Mouse (Mus musculus) cerebellum, adult 18-20 months (tissue): ENCODE data around the gene Nfe2l1.
A peak's percentile ranks its signal among the peaks of the same experiment; 100 is the strongest.
"Not testable (repeated sequence)": the region's sequence is repeated elsewhere in the genome, so short reads cannot be mapped to it uniquely, and the experiment has no call there.

Source experiments
- DNase-seq, 2 experiments: peaks; one replicate each; pipeline ENCODE4 v3.0.0; 2021

The Nfe2l1 gene

DNA sequence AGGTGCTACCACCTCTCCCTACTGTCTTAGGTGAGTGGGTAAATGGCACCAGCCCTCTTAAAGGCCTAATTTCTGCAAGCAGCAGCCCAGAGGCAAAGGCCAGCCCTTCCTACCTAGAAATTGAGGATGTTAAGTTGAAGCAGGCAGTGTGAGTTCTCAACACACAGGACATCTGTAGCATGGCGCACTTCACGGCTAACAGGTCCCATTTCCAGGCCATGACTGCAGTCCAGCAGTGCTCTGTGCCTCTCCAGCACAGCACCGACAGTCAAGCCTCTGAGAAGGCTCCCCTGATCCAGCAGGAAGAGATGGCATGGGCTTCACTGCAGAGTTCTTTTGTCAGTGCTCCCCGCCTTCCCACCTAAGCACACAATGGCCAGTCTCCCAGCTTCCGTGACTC is 12.8 kb downstream of the Nfe2l1 start:
- DNase-seq: no peak

DNA sequence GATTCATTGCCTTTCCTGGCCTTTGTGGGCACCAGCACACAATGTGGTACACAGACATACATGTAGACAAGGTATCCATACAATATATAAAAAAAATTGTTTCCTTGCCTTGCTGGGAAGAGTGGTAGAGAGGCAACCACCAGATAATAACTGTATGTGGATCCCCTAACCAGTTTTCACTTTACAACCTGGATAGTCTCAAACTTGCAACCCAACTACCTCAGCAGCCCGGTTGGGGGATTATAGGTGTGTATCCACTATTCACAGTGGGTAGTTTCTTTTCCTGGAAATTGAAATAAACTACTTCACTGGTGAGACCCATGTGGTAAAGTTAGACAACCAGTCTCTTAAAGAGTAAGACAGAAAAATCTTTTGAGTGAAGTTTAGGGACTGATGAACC is 13.3 kb downstream of the Nfe2l1 start:
- no peak for DNase-seq

DNA sequence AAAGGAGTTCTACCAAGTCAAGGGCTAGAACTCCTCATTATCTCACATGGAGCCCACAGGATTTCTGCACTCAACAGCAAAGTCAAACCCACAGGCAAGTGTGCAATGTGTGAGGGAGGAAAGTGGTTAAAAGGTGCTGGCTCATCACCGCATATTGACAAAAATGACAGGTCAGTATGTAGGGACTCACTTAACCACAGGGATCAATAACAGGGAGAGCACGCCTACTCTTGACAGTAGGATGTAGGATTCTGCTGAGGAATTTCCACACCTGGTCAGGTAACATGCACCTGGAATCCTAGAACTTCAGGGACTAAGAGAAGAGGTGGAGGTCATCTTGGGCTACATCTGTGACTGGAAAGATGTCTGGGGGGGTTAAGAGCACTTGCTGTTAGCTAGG is 13.9 kb downstream of the Nfe2l1 start:
- no peak for DNase-seq

DNA sequence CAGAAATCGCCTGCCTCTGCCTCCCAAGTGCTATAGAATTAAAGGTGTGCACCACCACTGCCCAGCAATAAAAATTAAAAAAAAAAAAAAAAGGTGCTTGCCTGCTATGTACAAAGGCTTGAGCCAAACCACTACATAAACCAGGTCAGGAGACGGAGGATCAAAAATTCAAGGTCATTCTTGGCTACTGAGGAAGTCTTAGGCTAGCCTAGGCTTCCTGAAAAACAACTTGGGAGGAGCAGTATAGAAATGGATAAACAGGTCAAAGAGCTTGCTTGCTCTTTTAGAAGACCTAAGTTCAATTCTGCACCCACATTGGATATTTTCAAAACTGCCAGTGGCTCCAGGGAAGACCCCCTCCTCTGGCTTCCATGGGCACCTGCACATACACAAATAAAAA is 15.3 kb downstream of the Nfe2l1 start:
- no peak for DNase-seq

DNA sequence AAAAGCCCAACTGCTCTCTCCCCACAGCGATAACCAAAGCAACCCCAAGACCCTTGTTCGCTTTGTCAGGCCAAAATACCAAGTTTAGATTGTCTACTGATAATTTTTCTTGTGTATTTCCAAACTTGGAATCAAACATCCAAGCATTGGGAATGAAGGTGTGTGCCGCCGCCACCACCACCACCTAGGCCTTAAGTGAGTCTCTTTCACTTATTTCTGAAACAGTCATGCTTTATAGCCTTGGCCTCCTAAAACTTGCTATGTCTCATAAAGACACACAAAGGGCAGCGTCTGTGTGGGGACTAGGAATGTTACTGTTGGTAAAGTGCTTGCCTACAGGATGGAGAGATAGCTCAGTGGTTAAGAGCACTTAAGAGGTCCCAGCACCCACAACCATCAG is 15.8 kb downstream of the Nfe2l1 start:
- DNase-seq: no peak

DNA sequence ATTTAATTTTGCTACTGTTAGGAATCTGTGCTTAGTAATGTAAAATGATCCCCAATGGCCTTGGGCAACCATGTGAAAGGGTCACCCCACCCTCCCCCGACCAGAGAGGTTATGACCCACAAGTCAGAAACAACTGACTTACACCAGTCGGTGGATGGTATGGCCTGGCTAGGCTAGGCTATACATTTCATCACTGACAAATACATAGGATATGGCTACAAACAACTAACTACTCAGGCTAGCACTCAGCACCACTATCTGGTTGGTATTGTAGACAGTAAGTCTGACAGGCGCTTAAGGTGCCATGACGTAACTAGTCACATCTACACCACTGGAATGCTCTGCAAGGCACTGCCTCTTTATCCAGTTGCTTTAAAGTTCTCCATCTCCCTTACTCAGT is 16.3 kb downstream of the Nfe2l1 start:
- DNase-seq: no peak

DNA sequence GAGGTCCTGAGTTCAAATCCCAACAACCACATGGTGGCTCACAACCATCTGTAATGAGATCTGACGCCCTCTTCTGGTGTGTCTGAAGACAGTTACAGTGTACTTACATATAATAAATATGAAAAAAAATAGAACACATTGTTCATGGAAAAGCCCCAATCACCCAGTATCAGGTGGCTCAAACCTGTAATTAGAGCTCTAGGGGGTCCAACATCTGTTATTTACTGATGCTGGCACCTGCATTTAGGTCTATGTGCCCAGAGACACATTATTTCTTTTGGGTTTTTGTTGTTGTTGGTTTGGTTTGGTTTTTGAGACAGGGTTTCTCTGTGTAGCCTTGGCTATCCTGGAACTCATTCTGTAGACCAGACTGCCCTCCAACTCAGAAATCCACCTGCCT is 18.6 kb downstream of the Nfe2l1 start:
- not testable (repeated sequence) for DNase-seq

DNA sequence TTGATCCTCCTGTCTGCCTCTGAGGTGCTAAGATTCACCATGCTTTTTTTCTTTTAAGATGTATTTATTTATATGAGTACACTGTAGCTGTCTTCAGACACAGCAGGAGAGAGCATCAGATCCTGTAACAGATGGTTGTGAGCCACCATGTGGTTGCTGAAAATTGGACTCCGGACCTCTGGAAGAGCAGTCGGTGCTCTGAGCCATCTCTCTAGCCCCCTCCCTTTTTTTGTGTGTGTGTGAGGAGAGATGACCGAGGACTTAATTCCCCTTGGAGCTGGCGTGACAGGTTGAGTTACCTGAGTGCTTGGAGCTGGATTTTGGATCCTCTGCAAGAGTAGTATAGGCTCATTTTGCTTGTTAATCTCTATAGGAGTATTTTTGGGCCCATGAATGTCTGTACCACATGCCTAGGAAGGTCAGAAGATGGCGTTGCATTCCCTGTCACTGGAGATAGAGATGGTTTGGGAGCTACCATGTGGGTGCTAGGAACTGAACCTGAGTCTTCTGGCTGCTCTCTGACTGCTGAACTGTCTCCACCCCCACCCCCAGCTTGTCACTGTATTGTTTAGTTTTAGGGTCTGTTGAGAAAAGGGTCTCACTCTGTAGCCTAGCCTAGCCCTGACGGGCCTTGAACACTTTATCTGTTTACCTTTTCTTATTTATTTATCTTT is 20.1 kb downstream of the Nfe2l1 start:
- DNase-seq: peak; percentile 44 to 60

DNA sequence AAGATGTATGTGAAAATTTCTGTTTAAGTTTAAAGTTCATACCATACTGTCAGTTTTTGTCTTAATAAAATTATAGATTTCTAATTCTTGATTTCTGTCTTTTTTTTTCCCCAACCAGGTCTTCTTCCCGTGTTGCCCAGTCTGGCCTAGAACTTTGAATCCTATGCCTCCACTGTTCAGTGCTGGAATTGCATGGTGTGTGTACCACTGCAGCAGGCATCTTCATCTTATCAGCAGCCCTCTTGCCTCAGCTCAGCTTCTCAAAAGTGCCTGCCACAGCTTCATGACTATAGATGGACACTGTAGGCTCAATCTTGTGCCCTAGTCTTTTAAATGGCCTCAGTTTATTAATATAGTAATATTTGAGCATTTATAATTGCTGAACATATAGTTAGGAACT is 21.7 kb downstream of the Nfe2l1 start:
- no peak for DNase-seq

DNA sequence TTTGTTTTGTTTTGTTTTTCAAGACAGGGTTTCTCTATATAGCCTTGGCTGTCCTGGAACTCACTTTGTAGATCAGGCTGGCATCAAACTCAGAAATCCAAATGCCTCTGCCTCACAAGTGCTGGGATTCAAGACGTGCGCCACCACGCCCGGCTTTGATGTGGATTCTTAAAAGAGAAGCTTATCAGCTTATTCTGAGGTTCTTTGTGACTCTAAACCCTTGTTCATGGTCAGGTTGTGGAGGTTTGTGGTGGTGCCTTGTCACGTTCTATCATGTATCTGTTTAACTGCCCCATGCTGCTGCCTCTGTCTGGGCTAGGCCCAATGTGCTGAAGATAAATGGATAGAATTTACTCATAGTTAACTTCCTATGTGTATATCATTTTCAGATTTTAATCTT is 24.2 kb downstream of the Nfe2l1 start:
- no peak for DNase-seq

DNA sequence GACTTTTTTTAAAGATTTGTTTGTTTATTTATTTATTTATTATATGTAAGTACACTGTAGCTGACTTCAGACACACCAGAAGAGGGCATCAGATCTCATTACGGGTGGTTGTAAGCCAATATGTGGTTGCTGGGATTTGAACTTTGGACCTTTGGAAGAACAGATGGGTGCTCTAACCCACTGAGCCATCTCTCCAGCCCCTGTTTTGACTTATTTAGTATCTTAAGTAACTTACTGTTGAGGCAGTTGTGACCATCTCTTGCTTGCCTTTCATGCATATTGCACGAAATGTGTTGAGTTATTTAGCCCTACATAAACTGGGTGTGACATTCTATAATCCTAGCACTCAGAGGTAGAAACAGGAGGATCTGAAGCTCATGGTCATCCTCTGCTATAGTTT is 30.3 kb downstream of the Nfe2l1 start:
- DNase-seq: no peak

DNA sequence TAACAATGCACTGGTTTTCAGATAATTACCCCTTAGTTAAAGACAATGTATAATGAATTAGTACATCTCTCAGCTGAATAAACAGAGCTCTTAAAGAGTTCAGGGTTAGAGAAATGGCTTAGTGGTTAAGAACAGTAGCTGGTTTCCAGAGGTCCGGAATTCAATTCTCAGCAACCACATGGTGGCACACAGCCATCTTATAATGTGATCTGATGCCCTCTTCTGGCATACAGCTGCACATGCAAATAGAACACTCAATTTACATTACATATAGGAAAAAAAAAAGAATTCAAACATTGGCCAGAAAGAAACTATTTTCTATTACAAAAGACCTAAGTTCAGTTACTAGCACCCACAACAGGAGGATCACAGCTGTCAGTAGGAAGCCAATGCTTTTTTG is 33.2 kb downstream of the Nfe2l1 start:
- DNase-seq: no peak

DNA sequence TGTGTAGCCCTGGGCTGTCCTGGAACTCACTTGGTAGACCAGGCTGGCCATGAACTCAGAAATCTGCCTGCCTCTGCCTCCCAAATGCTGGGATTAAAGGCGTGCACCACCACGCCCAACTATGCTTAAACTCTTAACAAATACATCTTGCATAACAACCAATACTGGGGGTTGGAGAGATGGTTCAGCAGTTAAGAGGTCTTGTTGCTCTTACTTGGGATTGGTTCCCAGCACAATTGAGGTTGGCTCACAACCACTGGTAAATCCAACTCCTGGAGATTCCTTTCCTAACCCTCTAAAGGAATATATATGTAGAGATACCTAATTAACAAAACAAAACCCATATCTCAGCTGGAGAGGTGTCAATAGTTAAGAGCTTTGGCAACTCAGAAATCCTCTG is 33.7 kb downstream of the Nfe2l1 start:
- no peak for DNase-seq

DNA sequence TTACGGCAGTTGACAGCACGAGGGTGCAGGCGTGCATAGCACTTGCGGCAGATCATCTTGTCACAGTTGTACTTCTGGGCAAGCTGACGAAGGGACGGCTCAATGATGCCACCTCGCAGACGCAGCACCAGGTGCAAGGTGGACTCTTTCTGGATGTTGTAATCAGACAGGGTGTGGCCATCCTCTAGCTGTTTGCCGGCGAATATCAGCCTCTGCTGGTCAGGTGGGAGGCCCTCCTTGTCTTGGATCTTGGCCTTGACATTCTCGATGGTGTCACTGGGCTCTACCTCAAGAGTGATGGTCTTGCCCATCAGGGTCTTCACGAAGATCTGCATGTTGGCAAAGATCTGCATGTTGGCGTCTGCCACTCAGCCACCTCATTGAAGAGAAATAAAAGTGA is 34.3 kb downstream of the Nfe2l1 start:
- no peak for DNase-seq

DNA sequence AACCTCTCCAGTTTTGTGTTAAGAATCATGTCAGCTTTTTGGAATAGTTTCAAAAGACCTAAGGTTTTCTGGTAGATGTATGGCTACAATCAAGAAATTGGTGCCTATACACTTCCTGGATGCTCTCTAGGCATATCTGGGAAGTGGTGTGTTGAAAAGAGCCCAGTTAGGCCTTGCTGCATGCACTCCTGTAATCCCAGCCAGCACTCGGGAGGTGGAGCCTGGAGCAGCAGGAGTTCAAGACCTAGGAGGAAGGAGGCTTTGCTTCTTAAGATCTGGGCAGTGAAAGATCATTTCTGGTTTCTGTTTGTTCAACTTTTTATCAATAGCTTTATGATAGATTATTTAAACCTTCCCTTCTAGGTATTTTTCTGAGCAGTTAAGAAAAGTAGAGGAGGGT is 39.1 kb downstream of the Nfe2l1 start:
- no peak for DNase-seq

DNA sequence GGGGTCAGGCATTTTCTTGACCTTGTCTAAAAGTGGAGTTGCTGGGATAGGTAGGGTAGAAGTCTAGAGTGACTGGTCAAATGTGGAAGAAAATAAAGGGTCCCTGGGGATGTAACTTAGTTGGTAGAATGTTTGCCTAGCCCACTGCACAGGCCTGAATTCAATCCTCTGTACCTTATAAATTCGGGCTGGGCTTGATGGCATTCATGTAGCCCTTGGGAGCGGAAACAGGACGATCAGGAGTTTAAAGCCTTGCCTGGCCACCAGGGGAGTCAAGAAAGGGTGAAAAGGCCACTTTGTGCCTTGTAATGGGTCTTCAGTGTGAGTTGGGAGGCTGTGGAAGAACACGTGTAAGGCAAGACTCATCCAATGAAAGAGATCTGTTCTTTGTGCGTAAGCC is 39.8 kb downstream of the Nfe2l1 start:
- no peak for DNase-seq

DNA sequence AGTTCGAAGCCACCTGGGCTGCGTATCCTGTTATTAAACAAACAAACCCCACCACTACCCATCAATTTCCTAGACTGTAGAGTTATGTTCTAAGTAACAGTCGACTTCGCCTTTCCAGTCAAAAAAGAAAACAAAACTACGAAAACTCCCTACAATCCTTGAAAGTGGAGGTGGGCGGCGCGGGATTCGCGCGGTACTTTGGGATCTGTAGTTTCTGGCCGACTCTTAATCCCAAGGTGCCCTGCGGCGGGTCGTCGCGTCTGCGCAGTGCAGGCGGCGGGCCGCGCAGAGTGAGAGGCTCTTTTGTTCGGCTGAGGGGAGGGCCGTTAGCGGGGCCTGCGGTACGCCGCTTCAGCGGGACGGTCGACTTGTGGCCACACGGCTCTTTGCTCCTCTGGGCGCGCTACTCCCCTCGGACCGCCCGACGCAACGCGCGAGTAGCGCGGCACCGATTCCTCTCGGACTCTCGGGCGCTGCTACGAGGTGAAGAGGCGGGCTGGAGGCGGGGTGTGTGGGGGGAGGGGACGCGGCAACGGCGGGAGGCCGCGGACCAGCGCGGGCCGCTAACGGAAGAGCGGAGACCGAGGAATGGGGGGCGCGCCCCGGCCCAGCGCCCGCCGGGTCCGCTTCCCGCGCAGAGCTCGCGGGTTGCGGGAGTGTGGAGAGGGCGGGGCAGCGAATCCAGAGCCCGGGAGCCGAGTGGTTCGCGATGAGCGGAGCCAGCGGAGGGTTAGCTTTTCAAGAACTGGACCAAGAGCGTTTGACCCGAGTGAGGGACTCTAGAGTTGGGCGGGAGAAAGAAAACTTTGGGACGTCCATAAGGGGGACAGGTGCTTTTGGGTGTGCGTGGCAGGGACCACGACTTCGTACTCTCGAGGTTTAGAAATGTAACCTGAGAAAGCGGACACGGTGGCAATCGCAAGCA is 40.6 kb downstream of the Nfe2l1 start, which contains the start of gene Cbx1:
Gene Cbx1 (plus strand): TSS at position 257 of the 925 bp plus-strand sequence.
- peak; percentile 90 to 91 for DNase-seq

DNA sequence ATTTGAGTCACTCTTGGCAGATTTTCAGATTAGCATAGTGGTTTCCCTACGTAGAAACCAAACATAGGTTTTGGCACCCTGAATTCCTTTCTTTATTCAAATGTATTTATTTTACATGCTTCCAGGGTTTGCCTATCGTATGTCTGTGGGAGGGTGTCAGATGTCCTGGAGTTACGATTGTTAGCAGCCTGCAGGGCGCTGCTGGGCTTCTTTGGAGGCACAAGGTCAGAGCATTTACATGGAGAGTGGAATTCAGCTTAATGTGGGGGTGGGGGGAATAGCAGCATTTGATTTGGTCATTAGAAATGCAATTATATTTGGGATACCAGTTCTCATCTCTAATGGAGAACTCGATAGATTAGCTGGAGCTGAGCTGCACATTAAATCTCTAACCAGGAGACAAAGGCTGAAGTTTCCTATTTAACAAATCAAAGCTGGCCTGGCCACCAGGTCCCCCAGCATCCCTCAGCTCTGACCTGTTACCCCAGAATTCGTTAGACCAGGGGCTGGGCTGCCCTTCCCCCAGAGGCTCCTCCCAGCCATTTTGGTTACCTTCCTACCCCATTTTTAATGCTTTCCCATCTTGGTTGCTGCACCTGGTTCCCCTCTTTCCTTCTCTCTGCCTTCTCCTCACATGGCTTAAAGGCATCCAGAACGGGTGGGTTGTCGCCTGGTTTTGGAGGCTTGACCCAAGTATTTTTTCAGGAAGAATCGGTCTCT is 42.9 kb downstream of the Nfe2l1 start:
- no peak for DNase-seq

DNA sequence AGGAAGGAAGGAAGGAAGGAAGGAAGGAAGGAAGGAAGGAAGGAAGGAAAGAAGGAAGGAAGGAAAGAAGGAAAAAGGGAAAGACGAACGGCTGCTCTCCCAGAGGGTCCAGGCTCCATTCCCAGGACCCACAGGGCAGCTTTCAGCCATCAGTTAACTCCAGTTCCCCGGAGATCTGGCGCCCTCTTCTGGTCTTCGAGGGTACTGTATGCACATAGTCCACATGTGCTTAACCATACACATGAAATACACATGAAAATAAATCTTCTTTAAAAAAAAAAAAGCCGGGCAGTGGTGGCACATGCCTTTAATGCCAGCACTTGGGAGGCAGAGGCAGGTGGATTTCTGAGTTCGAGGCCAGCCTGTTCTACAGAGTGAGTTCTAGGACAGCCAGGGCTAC is 44.9 kb downstream of the Nfe2l1 start:
- DNase-seq: peak; percentile 69 to 74

DNA sequence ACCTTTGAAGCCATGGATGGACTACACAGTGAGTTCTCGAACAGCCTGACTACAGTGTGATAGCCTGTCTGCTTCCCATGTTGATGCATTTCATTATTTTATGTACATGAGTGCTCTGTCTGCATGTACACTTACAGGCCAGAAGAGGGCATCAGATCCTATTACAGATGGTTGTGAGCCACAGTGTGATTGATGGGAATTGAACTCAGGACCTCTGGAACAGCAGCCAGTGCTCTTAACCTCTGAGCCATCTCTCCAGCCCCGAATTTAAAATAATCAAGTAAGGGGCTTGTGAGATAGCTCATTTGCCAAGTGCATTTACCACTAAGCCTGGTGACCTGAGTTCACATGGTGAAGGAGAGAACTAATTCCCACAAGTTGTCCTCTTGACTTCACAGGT is 48.3 kb downstream of the Nfe2l1 start:
- no peak for DNase-seq

DNA sequence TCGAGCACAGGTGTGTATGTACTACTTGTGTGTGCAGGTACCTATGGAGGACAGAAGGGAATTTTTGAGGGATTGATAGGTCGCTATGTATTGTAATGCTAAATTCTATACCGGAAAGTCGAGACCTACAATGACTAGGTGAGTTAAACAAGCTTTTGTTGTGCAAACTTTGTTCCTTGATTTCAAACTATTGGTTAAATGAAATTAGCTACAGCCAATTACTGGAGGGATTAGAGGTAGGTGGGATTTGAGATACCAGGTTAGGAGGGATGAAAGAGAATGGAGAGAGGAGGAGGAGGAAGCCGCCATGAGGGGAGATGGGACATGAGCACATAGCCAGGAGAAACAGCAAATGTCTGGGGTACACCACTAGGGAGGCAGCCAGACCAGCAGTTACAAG is 49.5 kb downstream of the Nfe2l1 start:
- DNase-seq: no peak

DNA sequence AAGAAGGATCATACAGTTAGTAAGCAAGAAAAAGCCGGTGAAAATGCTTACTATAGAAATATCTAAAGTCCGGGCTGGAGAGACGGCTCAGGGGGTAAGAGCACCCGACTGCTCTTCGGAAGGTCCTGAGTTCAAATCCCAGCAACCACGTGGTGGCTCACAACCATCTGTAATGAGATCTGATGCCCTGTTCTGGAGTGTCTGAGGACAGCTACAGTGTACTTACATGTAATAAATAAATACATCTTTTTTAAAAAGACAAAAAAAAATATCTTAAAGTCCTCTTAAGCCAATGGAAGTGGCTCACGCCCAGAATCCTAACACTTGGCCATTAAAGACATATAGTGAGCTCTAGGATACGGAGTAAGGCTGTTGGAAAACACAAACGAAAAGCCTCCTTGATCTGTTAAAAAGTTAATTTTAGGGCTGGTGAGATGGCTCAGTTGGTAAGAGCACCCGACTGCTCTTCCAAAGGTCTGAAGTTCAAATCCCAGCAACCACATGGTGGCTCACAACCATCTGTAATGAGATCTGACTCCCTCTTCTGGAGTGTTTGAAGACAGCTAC is 51.6 kb downstream of the Nfe2l1 start:
- not testable (repeated sequence) for DNase-seq
